Mouse (Mus musculus) liver, embryonic 13.5 days (tissue): ENCODE measurements around the gene Pop5. TPM values are rescaled to one million over a fixed set of nuclear protein-coding genes. Genes with fewer than 3 reads are reported as not detected.

ENCODE experiments used
- ATAC-seq: fragments of 200-750 bp; cut with Nextera tagmentation; 2 replicates; pipeline ENCODE4 v1.8.0; 2017; ENCODE audit warnings: low read depth, mild to moderate bottlenecking, moderate number of reproducible peaks, moderate library complexity
- DNase-seq: peaks from one replicate; pipeline ENCODE4 v3.0.0; 2022
- H3K27ac ChIP-seq: fragments of 300-500 bp; sonication (generic); 2 replicates; pipeline ENCODE4 v1.5.1; 2015; ENCODE audit warnings: moderate library complexity, mild to moderate bottlenecking, inconsistent platforms
- H3K27me3 ChIP-seq: fragments of 300-500 bp; sonication (generic); 2 replicates; pipeline ENCODE4 v1.6.1; 2015; ENCODE audit warnings: mild to moderate bottlenecking, inconsistent platforms
- H3K36me3 ChIP-seq: fragments of 300-500 bp; sonication (generic); 2 replicates; pipeline ENCODE4 v1.6.1; 2015; ENCODE audit warnings: mild to moderate bottlenecking, inconsistent platforms
- H3K4me1 ChIP-seq: fragments of 300-500 bp; sonication (generic); replicated peaks from 2 replicates; pipeline ENCODE4 v1.6.1; 2015; ENCODE audit warnings: inconsistent platforms
- H3K4me2 ChIP-seq: fragments of 300-500 bp; sonication (generic); 2 replicates; pipeline ENCODE4 v1.6.1; 2015; ENCODE audit warnings: inconsistent platforms, mild to moderate bottlenecking, moderate library complexity
- H3K4me3 ChIP-seq: fragments of 300-500 bp; sonication (generic); replicated peaks from 2 replicates; pipeline ENCODE4 v1.5.1; 2015; ENCODE audit warnings: mild to moderate bottlenecking, inconsistent platforms
- H3K9ac ChIP-seq: fragments of 300-500 bp; sonication (generic); 2 replicates; pipeline ENCODE4 v1.6.1; 2015; ENCODE audit warnings: mild to moderate bottlenecking, inconsistent platforms
- H3K9me3 ChIP-seq: fragments of 300-500 bp; sonication (generic); replicated peaks from 2 replicates; pipeline ENCODE4 v1.6.1; 2016; ENCODE audit warnings: inconsistent platforms
- WGBS: fragments of 180-500 bp; shearing (Covaris S2); methylation state at CpG from one replicate; pipeline ENCODE4 v1.1.7; 2015; ENCODE audit not compliant: insufficient replicate concordance; 5-methylcytosine and 5-hydroxymethylcytosine counted together
- polyA plus RNA-seq: library from polyadenylated mRNA; unstranded; fragments of >200 nt; fragmentation: Nextera tagmentation; extraction: Ambion mirVana; gene quantifications from 2 replicates; pipeline ENCODE4 v1.2.1, GENCODE M21; 2015

The Pop5 gene
- polyA plus RNA-seq, 1 experiment from 2014 or later = 127 TPM

DNA sequence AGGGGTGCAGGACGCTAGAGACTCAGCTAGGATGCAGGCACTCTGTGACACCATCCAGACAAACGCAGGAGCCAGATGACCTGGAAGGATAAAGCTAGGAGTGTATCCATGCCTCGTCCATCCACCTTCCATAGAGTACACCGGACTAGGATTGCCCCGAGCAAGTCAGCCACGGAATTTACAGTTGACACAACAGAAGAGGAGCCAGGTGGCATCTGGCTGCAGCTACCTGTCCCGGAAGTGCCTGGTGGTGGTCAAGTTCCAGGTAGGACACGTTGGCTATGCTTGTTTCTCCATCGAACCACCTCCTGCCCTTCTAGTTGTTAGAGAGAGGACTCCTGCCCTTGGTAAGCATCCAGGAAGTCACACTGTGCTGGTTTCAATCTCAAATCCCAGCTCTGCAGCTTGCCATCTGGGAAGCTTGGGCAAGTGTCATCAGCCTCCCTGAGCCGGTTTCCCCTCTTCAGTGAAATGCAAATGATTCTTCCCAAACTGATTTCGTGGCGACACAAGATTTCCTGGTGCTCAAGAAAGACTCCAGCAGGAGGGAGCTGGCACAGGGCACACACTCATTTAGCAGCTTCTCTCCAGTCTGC is 40.9 kb upstream of the Pop5 start:
- H3K4me2 ChIP-seq = peak overlapping the region; percentile 77
- H3K4me3 ChIP-seq = peak overlapping the region; percentile 59
- ATAC-seq (0 out of 2 replicates have a peak, but pooled peaks have one; percentile 12), DNase-seq (no peak)
- H3K27ac ChIP-seq = no peak overlapping the region
- no peak overlapping the region for H3K9ac ChIP-seq
- 8% methylated on average over 12 of the region's 12 CpGs for WGBS
- H3K4me1 ChIP-seq = peaks cover 17% of the 10 kb centered on the region
- H3K36me3 ChIP-seq = no peaks in the 10 kb centered on the region
- no peaks in the 10 kb centered on the region for H3K9me3 ChIP-seq
- peaks cover 88% of the 10 kb centered on the region for H3K27me3 ChIP-seq

GRCm38 (mm10) chr5:115203735-115204561 is 31.7 kb upstream of the Pop5 start:
- H3K27me3 ChIP-seq = peaks cover 53% of the 10 kb centered on the region
- peak overlapping the region; percentile 45 for H3K4me2 ChIP-seq
- DNase-seq = no peak
- 6% methylated on average over 23 of the region's 23 CpGs for WGBS
- H3K27ac ChIP-seq = no peak overlapping the region
- peaks cover 9% of the 10 kb centered on the region for H3K4me1 ChIP-seq
- peak overlapping the region; percentile 33 for H3K4me3 ChIP-seq
- no peak overlapping the region for H3K9ac ChIP-seq
- ATAC-seq = no peak
- no peaks in the 10 kb centered on the region for H3K9me3 ChIP-seq
- no peaks in the 10 kb centered on the region for H3K36me3 ChIP-seq

DNA sequence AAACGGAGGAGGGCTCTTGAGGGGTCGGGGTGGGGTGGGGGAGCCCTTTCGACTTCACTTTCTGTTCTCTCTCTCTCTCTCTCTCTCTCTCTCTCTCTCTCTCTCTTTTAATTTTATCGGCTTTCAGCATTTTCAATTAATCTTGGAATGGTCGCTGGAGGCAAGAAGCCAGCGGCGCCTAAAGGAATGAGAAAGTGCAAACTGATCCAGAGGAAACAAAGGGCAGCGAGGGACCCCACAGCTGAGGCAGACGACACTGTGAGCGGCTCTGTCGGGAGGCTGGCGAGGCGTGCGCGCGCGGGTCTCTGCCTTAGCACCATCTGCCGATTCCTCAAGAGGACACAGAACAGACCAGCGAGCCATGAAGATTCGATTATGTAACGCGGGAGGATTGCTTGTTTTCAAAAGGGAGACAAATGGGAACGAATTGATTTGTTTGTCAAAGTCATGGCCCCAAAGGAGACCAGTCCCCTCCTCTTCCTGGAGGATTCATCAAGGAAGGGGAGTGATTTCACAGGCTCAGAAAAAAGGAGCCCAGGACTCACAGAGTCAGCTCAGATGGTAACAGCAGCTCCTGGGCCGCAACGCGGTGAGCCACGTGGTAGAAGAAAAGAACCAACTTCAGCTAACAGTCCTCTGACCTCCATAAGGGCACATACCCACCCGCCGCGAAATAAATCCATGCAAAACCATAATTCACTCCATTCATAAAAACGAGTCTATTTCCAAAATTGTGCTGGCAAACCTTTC is 30.9 kb upstream of the Pop5 start:
- peak overlapping the region; percentile 45 for H3K4me2 ChIP-seq
- no peak overlapping the region for H3K27ac ChIP-seq
- H3K4me1 ChIP-seq = peaks cover 9% of the 10 kb centered on the region
- ATAC-seq = no peak
- H3K9ac ChIP-seq = no peak overlapping the region
- H3K9me3 ChIP-seq = no peaks in the 10 kb centered on the region
- H3K4me3 ChIP-seq = peak overlapping the region; percentile 33
- no peaks in the 10 kb centered on the region for H3K36me3 ChIP-seq
- DNase-seq = no peak
- peaks cover 50% of the 10 kb centered on the region for H3K27me3 ChIP-seq
- 3% methylated on average over 31 of the region's 31 CpGs for whole genome bisulfite sequencing

GRCm38 (mm10) chr5:115207244-115207643 is 28.4 kb upstream of the Pop5 start:
- H3K27me3 ChIP-seq = peaks cover 57% of the 10 kb centered on the region
- H3K4me3 ChIP-seq = no peak overlapping the region
- no peaks in the 10 kb centered on the region for H3K36me3 ChIP-seq
- WGBS = 54% methylated on average over 5 of the region's 5 CpGs
- no peak for ATAC-seq
- peaks cover 9% of the 10 kb centered on the region for H3K4me1 ChIP-seq
- no peak overlapping the region for H3K9ac ChIP-seq
- H3K27ac ChIP-seq = no peak overlapping the region
- DNase-seq = no peak
- no peaks in the 10 kb centered on the region for H3K9me3 ChIP-seq
- H3K4me2 ChIP-seq = no peak overlapping the region

DNA sequence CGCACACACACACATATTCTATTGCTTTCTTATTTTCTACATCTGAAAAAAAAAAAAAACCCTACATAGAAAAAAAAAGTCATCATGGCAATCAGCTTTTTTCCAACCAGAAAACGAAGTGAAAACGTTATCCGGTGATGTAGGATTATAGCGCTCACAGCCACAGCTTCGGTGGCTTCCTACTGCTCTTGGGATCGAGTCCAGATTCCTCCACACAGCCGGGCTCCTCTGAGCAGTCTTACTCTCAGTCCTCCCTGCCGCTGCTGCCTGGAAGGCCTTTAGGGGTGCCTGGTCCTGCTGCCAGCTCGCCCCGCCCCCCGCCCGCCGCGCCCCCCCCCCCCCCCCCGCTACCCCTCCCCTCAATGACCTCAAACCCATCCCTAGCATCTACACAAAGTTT is 27.7 kb upstream of the Pop5 start:
- 23% methylated on average over 11 of the region's 16 CpGs for WGBS
- peaks cover 9% of the 10 kb centered on the region for H3K4me1 ChIP-seq
- H3K4me3 ChIP-seq = no peak overlapping the region
- DNase-seq (no peak), ATAC-seq (no peak)
- H3K27me3 ChIP-seq = peaks cover 58% of the 10 kb centered on the region
- no peaks in the 10 kb centered on the region for H3K9me3 ChIP-seq
- H3K9ac ChIP-seq = no peak overlapping the region
- H3K27ac ChIP-seq = no peak overlapping the region
- H3K4me2 ChIP-seq = no peak overlapping the region
- H3K36me3 ChIP-seq = no peaks in the 10 kb centered on the region

- Histone ChIP-seq H3K9me3 (no peaks in the 10 kb centered on the region), H3K4me1 (peaks cover 7% of the 10 kb centered on the region), H3K4me3 (no peak overlapping the region), H3K27ac (no peak overlapping the region), H3K36me3 (no peaks in the 10 kb centered on the region), H3K9ac (no peak overlapping the region), H3K27me3 (peaks cover 59% of the 10 kb centered on the region), H3K4me2 (no peak overlapping the region)
- ATAC-seq (no peak), DNase-seq (no peak)
- WGBS = 64% methylated on average over 5 of the region's 5 CpGs
These were observed 27.0 kb upstream of the Pop5 start for GRCm38 (mm10) chr5:115208601-115209000.

- H3K27ac ChIP-seq = no peak overlapping the region
- H3K4me2 ChIP-seq = no peak overlapping the region
- no peaks in the 10 kb centered on the region for H3K36me3 ChIP-seq
- no peak overlapping the region for H3K9ac ChIP-seq
- H3K4me3 ChIP-seq = no peak overlapping the region
- WGBS = 0% methylated on average over 1 of the region's 1 CpGs
- no peaks in the 10 kb centered on the region for H3K4me1 ChIP-seq
- ATAC-seq = no peak
- no peaks in the 10 kb centered on the region for H3K9me3 ChIP-seq
- DNase-seq = peak; percentile 29
- H3K27me3 ChIP-seq = peaks cover 57% of the 10 kb centered on the region
These were observed 25.3 kb upstream of the Pop5 start for GRCm38 (mm10) chr5:115210380-115210779.

DNA sequence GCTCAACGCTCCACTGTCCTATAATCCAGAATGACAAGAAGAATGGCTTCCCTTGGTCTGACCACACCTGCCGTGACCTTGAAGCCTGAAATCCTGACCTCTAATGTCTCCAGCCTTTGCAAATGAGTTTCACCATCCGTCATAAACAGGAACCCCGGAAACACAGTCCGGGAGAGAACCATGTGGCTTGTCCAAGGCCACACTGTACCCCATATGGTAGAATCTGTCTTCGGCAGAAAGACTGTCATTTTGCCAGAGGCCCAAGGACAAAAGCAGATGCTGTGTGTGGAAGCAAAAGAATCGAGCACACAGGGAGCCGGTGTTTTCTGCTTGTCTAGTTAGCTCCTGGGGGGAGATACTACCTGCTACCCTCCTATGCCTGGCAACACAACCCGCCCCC is 23.2 kb upstream of the Pop5 start:
- DNase-seq (no peak), ATAC-seq (no peak)
- WGBS = 63% methylated on average over 9 of the region's 9 CpGs
- Histone ChIP-seq H3K4me1 (no peaks in the 10 kb centered on the region), H3K36me3 (no peaks in the 10 kb centered on the region), H3K27ac (no peak overlapping the region), H3K4me2 (no peak overlapping the region), H3K9ac (no peak overlapping the region), H3K4me3 (no peak overlapping the region), H3K27me3 (peaks cover 59% of the 10 kb centered on the region), H3K9me3 (no peaks in the 10 kb centered on the region)

- no peak overlapping the region for H3K27ac ChIP-seq
- H3K4me2 ChIP-seq = no peak overlapping the region
- H3K4me1 ChIP-seq = no peaks in the 10 kb centered on the region
- whole genome bisulfite sequencing = 46% methylated on average over 4 of the region's 4 CpGs
- no peaks in the 10 kb centered on the region for H3K36me3 ChIP-seq
- no peaks in the 10 kb centered on the region for H3K9me3 ChIP-seq
- H3K9ac ChIP-seq = no peak overlapping the region
- DNase-seq = no peak
- ATAC-seq = no peak
- peaks cover 63% of the 10 kb centered on the region for H3K27me3 ChIP-seq
- no peak overlapping the region for H3K4me3 ChIP-seq
These were observed 22.8 kb upstream of the Pop5 start for GRCm38 (mm10) chr5:115212861-115213260.

DNA sequence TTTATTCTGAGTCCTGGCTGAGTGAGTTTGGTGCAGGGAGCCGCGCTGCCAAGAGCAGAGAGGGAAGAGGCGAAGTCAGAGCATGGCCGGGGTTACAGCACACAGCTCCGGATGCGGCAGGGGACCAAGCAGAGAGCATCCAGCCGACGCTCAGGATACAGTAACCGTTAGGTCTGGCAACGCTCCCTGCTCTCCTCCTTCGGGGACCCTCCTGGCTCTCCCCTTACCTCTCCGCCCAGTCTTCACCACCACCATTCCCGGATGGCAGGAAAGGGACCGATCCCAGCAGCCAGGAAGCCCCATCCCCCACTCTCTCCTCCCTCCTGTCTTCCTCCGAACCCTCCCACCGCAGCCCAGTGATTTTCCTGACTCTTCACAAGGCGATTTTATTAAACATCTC is 20.8 kb upstream of the Pop5 start:
- no peak overlapping the region for H3K27ac ChIP-seq
- H3K9ac ChIP-seq = no peak overlapping the region
- 0 out of 2 replicates have a peak, but pooled peaks cover 4% of the 10 kb centered on the region for H3K9me3 ChIP-seq
- WGBS = 1% methylated on average over 17 of the region's 17 CpGs
- H3K36me3 ChIP-seq = no peaks in the 10 kb centered on the region
- H3K27me3 ChIP-seq = peaks cover 77% of the 10 kb centered on the region
- 0 out of 2 replicates have a peak overlapping the region, but pooled peaks have one; percentile 16 for H3K4me3 ChIP-seq
- DNase-seq (no peak), ATAC-seq (no peak)
- H3K4me1 ChIP-seq = no peaks in the 10 kb centered on the region
- 0 out of 2 replicates have a peak overlapping the region, but pooled peaks have one; percentile 33 for H3K4me2 ChIP-seq
